Mouse (Mus musculus) inflammation-experienced regulatory T-cells (primary cell): ENCODE data around the gene Cox8a. TPM values are rescaled to one million over a fixed set of nuclear protein-coding genes. Genes with fewer than 3 reads are reported as not detected.

Experiments
- polyA plus RNA-seq, 2 experiments: library from polyadenylated mRNA; unstranded; fragments of 100-300 nt; shearing (Covaris generic); gene quantifications; one replicate each; pipeline ENCODE4 v1.2.1; 2017

Gene Cox8a
- 100 to 1,000 TPM; 406 to 412 TPM for polyA plus RNA-seq

GRCm38 (mm10) chr19:7217162-7217925 lies at the start of gene Cox8a:
Gene Cox8a, minus strand, starts transcription at chr19:7217616.

GRCm38 (mm10) chr19:7240782-7241690 lies 23.6 kb upstream of the Cox8a start, which contains the start of gene Naa40:
Gene Naa40, minus strand, starts transcription at chr19:7241183.

DNA sequence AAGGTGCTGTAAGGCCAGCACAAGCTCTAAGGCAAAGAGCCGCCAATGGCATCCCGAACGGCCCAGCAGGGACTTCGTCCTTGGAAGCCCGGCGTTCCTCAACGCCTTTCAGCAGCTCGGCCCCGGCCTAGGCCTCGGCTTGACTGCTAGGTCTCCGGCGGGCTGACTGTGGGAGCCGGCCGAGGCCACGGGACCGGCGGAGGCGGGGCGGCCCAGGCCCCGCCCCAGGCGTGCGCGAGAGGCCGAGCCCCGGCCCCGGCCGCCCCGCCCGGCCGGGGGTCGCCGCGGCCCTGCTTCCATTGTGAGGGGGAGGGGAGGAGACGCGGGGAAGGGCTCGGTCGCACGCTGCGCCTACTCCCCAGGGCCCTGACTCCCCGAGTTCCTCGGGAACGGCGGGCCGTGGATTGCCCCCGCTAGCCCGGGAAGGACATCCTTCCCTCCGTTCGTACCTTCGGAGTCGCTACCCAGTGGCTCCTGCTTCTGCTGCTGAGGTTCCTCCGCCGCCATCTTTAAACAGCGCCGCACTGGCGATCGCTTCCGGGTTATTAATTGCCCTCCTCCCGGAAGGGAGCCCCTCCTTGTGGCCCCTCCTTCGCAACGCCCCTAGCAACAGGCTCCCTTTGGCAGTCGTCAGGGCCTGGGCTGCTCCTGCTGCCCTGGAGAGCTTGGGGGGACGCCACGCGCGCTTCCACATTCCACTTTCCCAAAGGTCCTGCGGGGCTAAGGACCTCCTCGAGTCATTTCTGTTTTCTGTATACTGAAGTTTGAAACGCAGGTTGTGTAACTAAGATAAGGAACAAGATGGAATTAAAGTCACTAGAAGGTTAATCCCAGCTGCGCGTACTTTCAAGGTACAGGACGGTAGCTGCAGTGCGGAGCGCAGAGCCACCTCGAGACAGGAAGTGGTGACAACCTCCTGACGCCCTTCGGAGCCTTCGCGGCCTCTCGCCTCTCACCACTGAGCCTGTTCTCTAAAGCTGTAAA lies 11.4 kb downstream of the Cox8a start, which contains the start of gene Otub1:
TSS of gene Otub1 (minus strand) at position 564 of the 984 bp plus-strand sequence.

Other genes with a start within 250 kb of the Cox8a start
- gene Ppp1r14b, start 242.6 kb downstream of the Cox8a start, polyA plus RNA-seq: 100 to 1,000 TPM; 164 to 215 TPM
- 10 to 100 TPM; 38.5 to 43.6 TPM for gene Plcb3, start 241.1 kb downstream of the Cox8a start, polyA plus RNA-seq
- 10 to 100 TPM; 40.3 to 59.9 TPM for gene Fkbp2, start 237.1 kb downstream of the Cox8a start, polyA plus RNA-seq
- gene Vegfb, start 230.0 kb downstream of the Cox8a start, polyA plus RNA-seq: 10 to 100 TPM; 12.9 to 18.5 TPM
- 10 to 100 TPM; 52.2 to 52.7 TPM for gene Dnajc4, start 225.0 kb downstream of the Cox8a start, polyA plus RNA-seq
- 10 to 100 TPM; 24.4 to 38.2 TPM for gene Nudt22, start 221.5 kb downstream of the Cox8a start, polyA plus RNA-seq
- gene Trpt1, start 221.5 kb downstream of the Cox8a start, polyA plus RNA-seq: 1 to 10 TPM; 5.4 to 7.0 TPM
- gene Fermt3, start 198.1 kb downstream of the Cox8a start, polyA plus RNA-seq: 100 to 1,000 TPM; 341 to 346 TPM
- 100 to 1,000 TPM; 173 to 257 TPM for gene Stip1, start 177.6 kb downstream of the Cox8a start, polyA plus RNA-seq
- gene Macrod1, start 160.8 kb downstream of the Cox8a start, polyA plus RNA-seq: 10 to 100 TPM; 15.3 to 31.2 TPM
- gene Flrt1, start 111.9 kb downstream of the Cox8a start, polyA plus RNA-seq: under 1 TPM; 0.13 to 0.88 TPM
- 10 to 100 TPM; 53.9 to 54.8 TPM for gene Otub1, start 11.3 kb downstream of the Cox8a start, polyA plus RNA-seq
- gene Naa40, start 23.6 kb upstream of the Cox8a start, polyA plus RNA-seq: 10 to 100 TPM; 45.3 to 48.1 TPM
- 1 to 10 TPM; 1.7 to 2.4 TPM for gene Rcor2, start 49.7 kb upstream of the Cox8a start, polyA plus RNA-seq
- 100 to 1,000 TPM; 175 to 203 TPM for gene Mark2, start 124.2 kb upstream of the Cox8a start, polyA plus RNA-seq
- 10 to 100 TPM; 24.7 to 29.7 TPM for gene Spindoc, start 165.4 kb upstream of the Cox8a start, polyA plus RNA-seq
- gene 2700081O15Rik, start 200.0 kb upstream of the Cox8a start, polyA plus RNA-seq: 1 to 10 TPM in 1 of 2 experiments, under 1 TPM in 1; 0.20 to 2.9 TPM